Comparison of ENCODE assay signal across 24 mouse cellular contexts in genomic region chr5:136027612-136028311, GRCm38 (mm10). TPM values are rescaled to one million over a fixed set of nuclear protein-coding genes. Genes with fewer than 3 reads are reported as not detected.
DNase-seq lines count a peak whose midpoint lies in the region; ATAC-seq and TF ChIP-seq lines count a peak whose summit lies in the region.
"Had no signal": no experiment of that assay in that cellular context is flagged by ENCODE, and none has a peak within 500 bp of the region (broad histone marks: within the 10 kb centered on the region; RNA-seq: fewer than 3 reads in every experiment).

No protein-coding gene starts in this region.

- H3K4me1 ChIP-seq in forebrain, embryonic 10.5 days, result 0 out of 2 replicates have a peak, but pooled peaks cover 3% of the 10 kb centered on the region
- no peaks in the 10 kb centered on the region for H3K4me1 ChIP-seq in forebrain, postnatal 0 days (ENCODE audit: insufficient read depth)
- H3K4me1 ChIP-seq in liver, embryonic 14.5 days (replicated peaks; ENCODE audit: control insufficient read depth in 2 of 2, insufficient read depth in 2 of 2, low read length in 1 of 2), result no peaks in the 10 kb centered on the region
- no peaks in the 10 kb centered on the region for H3K4me1 ChIP-seq in liver, embryonic 12.5 days
- H3K4me1 ChIP-seq in CH12.LX (ENCODE audit: control insufficient read depth in 1 of 2, insufficient read depth in 2 of 2), result peaks cover under 1 to 41% of the 10 kb centered on the region in 2 experiments; a peak in 2 of 4 replicates
- H3K4me1 ChIP-seq: forebrain, embryonic 12.5 days; heart, embryonic 12.5 days; neural tube, embryonic 12.5 days had no signal

- TF ChIP-seq CTCF in forebrain, postnatal 0 days (IDR thresholded peaks at IDR 0.05; ENCODE audit: low read depth), result no peak
- TF ChIP-seq CTCF in liver, embryonic 14.5 days (IDR thresholded peaks at IDR 0.05; ENCODE audit: low read depth), result peak; percentile 32
- peak in 1 of 2 experiments; percentile 58; a peak in 2 of 4 replicates for TF ChIP-seq CTCF in CH12.LX (conservative IDR thresholded peaks at IDR 0.05 in 1 of 2, IDR thresholded peaks at IDR 0.05 in 1 of 2; ENCODE audit: low read depth in 2 of 2, low read length in 2 of 2)

- WGBS in forebrain, embryonic 10.5 days, result 85% methylated on average over 11 of the region's 11 CpGs
- 71% methylated on average over 11 of the region's 11 CpGs for WGBS in forebrain, postnatal 0 days
- 73% methylated on average over 11 of the region's 11 CpGs for WGBS in liver, embryonic 14.5 days (ENCODE audit: insufficient replicate concordance)
- WGBS in liver, embryonic 12.5 days (ENCODE audit: insufficient replicate concordance), result 74% methylated on average over 11 of the region's 11 CpGs

- H3K9me3 ChIP-seq in forebrain, embryonic 10.5 days, result no peaks in the 10 kb centered on the region
- no peaks in the 10 kb centered on the region for H3K9me3 ChIP-seq in forebrain, postnatal 0 days (ENCODE audit: low read length)
- no peaks in the 10 kb centered on the region for H3K9me3 ChIP-seq in liver, embryonic 14.5 days (ENCODE audit: control insufficient read depth, low read length)
- H3K9me3 ChIP-seq in liver, embryonic 12.5 days (replicated peaks), result no peaks in the 10 kb centered on the region
- no peaks in the 10 kb centered on the region for H3K9me3 ChIP-seq in CH12.LX (replicated peaks; ENCODE audit: low read length)
- H3K9me3 ChIP-seq: forebrain, embryonic 12.5 days; heart, embryonic 12.5 days; megakaryocyte, embryonic 14.5 days; neural tube, embryonic 12.5 days had no signal

- TF ChIP-seq POLR2A in CH12.LX (IDR thresholded peaks at IDR 0.05; ENCODE audit: low read depth, low read length), result no peak

- peaks cover 74% of the 10 kb centered on the region for H3K36me3 ChIP-seq in forebrain, embryonic 10.5 days (replicated peaks)
- H3K36me3 ChIP-seq in forebrain, postnatal 0 days (ENCODE audit: insufficient read depth), result peaks cover 64% of the 10 kb centered on the region
- H3K36me3 ChIP-seq in liver, embryonic 14.5 days (replicated peaks; ENCODE audit: control insufficient read depth, insufficient read depth, low read depth), result no peaks in the 10 kb centered on the region
- peaks cover 61% of the 10 kb centered on the region for H3K36me3 ChIP-seq in liver, embryonic 12.5 days
- H3K36me3 ChIP-seq in CH12.LX (replicated peaks in 1 of 2; ENCODE audit: control insufficient read depth in 1 of 2, insufficient read depth in 1 of 2, low read length in 1 of 2), result peaks cover 58 to 97% of the 10 kb centered on the region in 2 experiments

- no peaks in the 10 kb centered on the region for H3K27me3 ChIP-seq in forebrain, embryonic 10.5 days (ENCODE audit: poor library complexity, severe bottlenecking)
- no peaks in the 10 kb centered on the region for H3K27me3 ChIP-seq in forebrain, postnatal 0 days (ENCODE audit: insufficient read depth, low read length)
- no peaks in the 10 kb centered on the region for H3K27me3 ChIP-seq in liver, embryonic 14.5 days (ENCODE audit: control insufficient read depth, insufficient read depth, low read length)
- no peaks in the 10 kb centered on the region for H3K27me3 ChIP-seq in liver, embryonic 12.5 days (replicated peaks)
- H3K27me3 ChIP-seq in CH12.LX (replicated peaks), result no peaks in the 10 kb centered on the region
- H3K27me3 ChIP-seq: forebrain, embryonic 12.5 days; heart, embryonic 12.5 days; neural tube, embryonic 12.5 days had no signal

- no peak for TF ChIP-seq EP300 in liver, embryonic 14.5 days (IDR thresholded peaks at IDR 0.05; ENCODE audit: low read depth)
- TF ChIP-seq EP300 in CH12.LX (IDR thresholded peaks at IDR 0.05; ENCODE audit: low read length), result no peak

- H3K79me2 ChIP-seq in CH12.LX (replicated peaks; ENCODE audit: control insufficient read depth, extremely low read depth, insufficient read depth, poor library complexity, severe bottlenecking), result no peaks in the 10 kb centered on the region

- no peak for ATAC-seq in forebrain, postnatal 0 days
- no peak for ATAC-seq in liver, embryonic 14.5 days (ENCODE audit: insufficient read depth)
- no peak for ATAC-seq in liver, embryonic 12.5 days
- ATAC-seq: CD4-positive, CD25-positive, alpha-beta regulatory T cell, adult 4 months; midbrain, embryonic 16.5 days had no signal

- peak; percentile 41 for TF ChIP-seq RAD21 in CH12.LX (IDR thresholded peaks at IDR 0.05; ENCODE audit: low read depth, low read length)

- no peak overlapping the region for H3K4me2 ChIP-seq in forebrain, postnatal 0 days (ENCODE audit: low read depth)
- no peak overlapping the region for H3K4me2 ChIP-seq in liver, embryonic 14.5 days (ENCODE audit: low read depth)
- no peak overlapping the region for H3K4me2 ChIP-seq in liver, embryonic 12.5 days
- H3K4me2 ChIP-seq in CH12.LX (ENCODE audit: insufficient read depth, low read depth, poor library complexity, severe bottlenecking), result no peak overlapping the region
- H3K4me2 ChIP-seq: forebrain, embryonic 12.5 days; heart, embryonic 12.5 days; liver, embryonic 11.5 days; neural tube, embryonic 12.5 days had no signal

- no peak overlapping the region for H3K4me3 ChIP-seq in forebrain, embryonic 10.5 days
- no peak overlapping the region for H3K4me3 ChIP-seq in forebrain, postnatal 0 days (ENCODE audit: low read depth, low read length)
- no peak overlapping the region for H3K4me3 ChIP-seq in liver, embryonic 14.5 days (ENCODE audit: insufficient read depth in 1 of 2, low read depth in 2 of 2, low read length in 2 of 2)
- H3K4me3 ChIP-seq in liver, embryonic 12.5 days, result no peak overlapping the region
- H3K4me3 ChIP-seq in CH12.LX (replicated peaks in 1 of 3; ENCODE audit: low read depth in 2 of 3, low read length in 2 of 3, poor library complexity in 1 of 3), result no peak overlapping the region
- H3K4me3 ChIP-seq: forebrain, embryonic 12.5 days; heart, embryonic 12.5 days; megakaryocyte, embryonic 14.5 days; neural tube, embryonic 12.5 days had no signal

- dilution Hi-C loops in CH12.LX (cut with MboI; ENCODE audit: extremely low pct_ligation_motif_present, extremely low pct_unique_long_range_greater_than_20kb, low sequenced_read_pairs), result no loop called here

- peak overlapping the region; percentile 33; the same call in 1 of the 2 replicates for H3K27ac ChIP-seq in forebrain, embryonic 10.5 days
- H3K27ac ChIP-seq in forebrain, postnatal 0 days (ENCODE audit: low read depth, low read length), result no peak overlapping the region
- H3K27ac ChIP-seq in liver, embryonic 14.5 days, result no peak overlapping the region
- H3K27ac ChIP-seq in liver, embryonic 12.5 days, result no peak overlapping the region
- H3K27ac ChIP-seq in CH12.LX (ENCODE audit: insufficient read depth, low read depth), result no peak overlapping the region
- H3K27ac ChIP-seq: forebrain, embryonic 12.5 days; neural tube, embryonic 12.5 days had no signal

- no peak for DNase-seq in forebrain, embryonic 10.5 days (ENCODE audit: extremely low spot score, low spot score)
- DNase-seq in forebrain, postnatal 0 days, result no peak
- DNase-seq in liver, embryonic 14.5 days (ENCODE audit: low read depth in 3 of 3, low spot score in 3 of 3), result no peak
- no peak for DNase-seq in CH12.LX (ENCODE audit: extremely low read depth)
- peak; percentile 31 for DNase-seq in lung, postnatal 10 days
- no peak for DNase-seq in ovary, postnatal 36 days (ENCODE audit: low spot score)
- DNase-seq in natural killer cell, adult 2 months (ENCODE audit: low spot score in 2 of 2), result no peak
- DNase-seq: cerebellum, adult 9-11 months; embryo, embryonic 11 days; heart, postnatal 4 days; kidney, adult 9 months; left cerebral cortex, postnatal 4 days; spleen, adult 18-20 months had no signal

- H3K9ac ChIP-seq in forebrain, postnatal 0 days, result no peak overlapping the region
- H3K9ac ChIP-seq in liver, embryonic 14.5 days (replicated peaks), result no peak overlapping the region
- no peak overlapping the region for H3K9ac ChIP-seq in liver, embryonic 12.5 days
- H3K9ac ChIP-seq in CH12.LX (ENCODE audit: insufficient read depth, low read depth), result no peak overlapping the region
- H3K9ac ChIP-seq: forebrain, embryonic 12.5 days; heart, embryonic 12.5 days; neural tube, embryonic 12.5 days had no signal

- in situ Hi-C loops in CH12.LX (cut with MboI; ENCODE audit: low pct_ligation_motif_present, low pct_unique_long_range_greater_than_20kb, low sequenced_read_pairs), result loop anchor here (5.0 kb wide), 1 partner anchor 35 kb away; the partner anchor contains the start of gene Dtx2

RNA-seq across cellular contexts. Expression of gene Upk3b, which starts 10.5 kb away (rescaled TPM):
- polyA plus RNA-seq in forebrain, embryonic 10.5 days (2016; fragmentation: Nextera tagmentation; extraction: Ambion mirVana), result 0.09 TPM in 1 of 2 replicates, not detected in the other
- 0.19 TPM in 1 of 2 replicates, not detected in the other for total RNA-seq in forebrain, postnatal 0 days (2014; rRNA removed)
- not detected in 2 replicates for polyA plus RNA-seq in forebrain, postnatal 0 days (2015; fragmentation: Nextera tagmentation; extraction: Ambion mirVana)
- 2.0 and 2.5 TPM in 2 replicates for polyA plus RNA-seq in liver, embryonic 14.5 days (2012; rRNA removed)
- polyA plus RNA-seq in liver, embryonic 14.5 days (2014; fragmentation: Nextera tagmentation; extraction: Ambion mirVana), result 2.1 and 2.4 TPM in 2 replicates
- polyA plus RNA-seq in liver, embryonic 12.5 days (2016; fragmentation: Nextera tagmentation; extraction: Ambion mirVana), result 6.9 TPM in 2 replicates
- total RNA-seq in CH12.LX (2012; rRNA removed), result not detected in 2 replicates
- not detected in 2 replicates for total RNA-seq in CH12.LX (2014; rRNA removed)
- polyA plus RNA-seq in CH12.LX (2012; ENCODE audit: insufficient read length, low read depth), result 0.09 TPM in 1 of 2 replicates, not detected in the other
- total RNA-seq: left cerebral cortex, postnatal 4 days; MEL had no signal
- polyA plus RNA-seq: CD4-positive, CD25-positive, alpha-beta regulatory T cell, adult 4 months; forebrain, embryonic 12.5 days had no signal

RNA-seq across cellular contexts. Expression of gene Upk3bl, which starts 26.5 kb away (rescaled TPM):
- polyA plus RNA-seq in forebrain, embryonic 10.5 days (2016; fragmentation: Nextera tagmentation; extraction: Ambion mirVana), result 1.5 and 1.7 TPM in 2 replicates
- not detected in 2 replicates for total RNA-seq in forebrain, postnatal 0 days (2014; rRNA removed)
- polyA plus RNA-seq in forebrain, postnatal 0 days (2015; fragmentation: Nextera tagmentation; extraction: Ambion mirVana), result not detected in 2 replicates
- polyA plus RNA-seq in liver, embryonic 14.5 days (2012; rRNA removed), result 0.10 TPM in 1 of 2 replicates, not detected in the other
- polyA plus RNA-seq in liver, embryonic 14.5 days (2014; fragmentation: Nextera tagmentation; extraction: Ambion mirVana), result not detected in 2 replicates
- polyA plus RNA-seq in liver, embryonic 12.5 days (2016; fragmentation: Nextera tagmentation; extraction: Ambion mirVana), result 0.13 and 0.14 TPM in 2 replicates
- total RNA-seq in CH12.LX (2012; rRNA removed) (not detected in 2 replicates), CH12.LX (2014; rRNA removed) (not detected in 2 replicates)
- polyA plus RNA-seq in CH12.LX (2012; ENCODE audit: insufficient read length, low read depth), result not detected in 2 replicates
- total RNA-seq: heart, postnatal 4 days; left cerebral cortex, postnatal 4 days; MEL had no signal
- polyA plus RNA-seq: CD4-positive, CD25-positive, alpha-beta regulatory T cell, adult 4 months; midbrain, embryonic 16.5 days had no signal

RNA-seq across cellular contexts. Expression of gene Dtx2, which starts 33.2 kb away (rescaled TPM):
- polyA plus RNA-seq in forebrain, embryonic 10.5 days (2016; fragmentation: Nextera tagmentation; extraction: Ambion mirVana), result 33.9 and 41.1 TPM in 2 replicates
- total RNA-seq in forebrain, postnatal 0 days (2014; rRNA removed), result 19.5 and 25.3 TPM in 2 replicates
- 17.6 and 20.0 TPM in 2 replicates for polyA plus RNA-seq in forebrain, postnatal 0 days (2015; fragmentation: Nextera tagmentation; extraction: Ambion mirVana)
- 3.4 and 5.0 TPM in 2 replicates for polyA plus RNA-seq in liver, embryonic 14.5 days (2012; rRNA removed)
- polyA plus RNA-seq in liver, embryonic 14.5 days (2014; fragmentation: Nextera tagmentation; extraction: Ambion mirVana), result 5.1 and 5.4 TPM in 2 replicates
- polyA plus RNA-seq in liver, embryonic 12.5 days (2016; fragmentation: Nextera tagmentation; extraction: Ambion mirVana), result 11.3 and 12.5 TPM in 2 replicates
- total RNA-seq in CH12.LX (2012; rRNA removed) (20.4 and 22.0 TPM in 2 replicates), CH12.LX (2014; rRNA removed) (14.0 and 16.0 TPM in 2 replicates)
- 35.1 and 43.7 TPM in 2 replicates for polyA plus RNA-seq in CH12.LX (2012; ENCODE audit: insufficient read length, low read depth)

RNA-seq across cellular contexts. Expression of gene Zp3, which starts 47.9 kb away (rescaled TPM):
- polyA plus RNA-seq in forebrain, embryonic 10.5 days (2016; fragmentation: Nextera tagmentation; extraction: Ambion mirVana), result 0.12 TPM in 1 of 2 replicates, not detected in the other
- 0.14 TPM in 1 of 2 replicates, not detected in the other for total RNA-seq in forebrain, postnatal 0 days (2014; rRNA removed)
- 0.14 and 0.23 TPM in 2 replicates for polyA plus RNA-seq in forebrain, postnatal 0 days (2015; fragmentation: Nextera tagmentation; extraction: Ambion mirVana)
- polyA plus RNA-seq in liver, embryonic 14.5 days (2012; rRNA removed), result 0.03 TPM in 1 of 2 replicates, not detected in the other
- not detected in 2 replicates for polyA plus RNA-seq in liver, embryonic 14.5 days (2014; fragmentation: Nextera tagmentation; extraction: Ambion mirVana)
- not detected in 2 replicates for polyA plus RNA-seq in liver, embryonic 12.5 days (2016; fragmentation: Nextera tagmentation; extraction: Ambion mirVana)
- total RNA-seq in CH12.LX (2012; rRNA removed) (0.13 TPM in 1 of 2 replicates, not detected in the other), CH12.LX (2014; rRNA removed) (not detected in 2 replicates)
- not detected in 2 replicates for polyA plus RNA-seq in CH12.LX (2012; ENCODE audit: insufficient read length, low read depth)
- total RNA-seq: gastrocnemius, postnatal 4 days; heart, postnatal 4 days; left cerebral cortex, postnatal 4 days; MEL had no signal
- polyA plus RNA-seq: CD4-positive, CD25-positive, alpha-beta regulatory T cell, adult 4 months; forebrain, embryonic 12.5 days; large intestine, adult 2 months; liver, embryonic 11.5 days; neural tube, embryonic 12.5 days had no signal

RNA-seq across cellular contexts. Expression of gene Ssc4d, which starts 53.4 kb away (rescaled TPM):
- polyA plus RNA-seq in forebrain, embryonic 10.5 days (2016; fragmentation: Nextera tagmentation; extraction: Ambion mirVana), result 1.7 and 1.9 TPM in 2 replicates
- 6.5 and 7.0 TPM in 2 replicates for total RNA-seq in forebrain, postnatal 0 days (2014; rRNA removed)
- polyA plus RNA-seq in forebrain, postnatal 0 days (2015; fragmentation: Nextera tagmentation; extraction: Ambion mirVana), result 2.5 and 4.0 TPM in 2 replicates
- 2.3 and 2.8 TPM in 2 replicates for polyA plus RNA-seq in liver, embryonic 14.5 days (2012; rRNA removed)
- 1.5 and 2.1 TPM in 2 replicates for polyA plus RNA-seq in liver, embryonic 14.5 days (2014; fragmentation: Nextera tagmentation; extraction: Ambion mirVana)
- polyA plus RNA-seq in liver, embryonic 12.5 days (2016; fragmentation: Nextera tagmentation; extraction: Ambion mirVana), result 2.0 TPM in 2 replicates
- 1.7 and 2.0 TPM in 2 replicates for total RNA-seq in CH12.LX (2012; rRNA removed)
- total RNA-seq in CH12.LX (2014; rRNA removed), result 1.8 and 2.9 TPM in 2 replicates
- polyA plus RNA-seq in CH12.LX (2012; ENCODE audit: insufficient read length, low read depth), result 1.8 and 1.9 TPM in 2 replicates
